Mouse (Mus musculus) MEL (cell line): Measurements from ENCODE around the gene Sim2. TPM values are rescaled to one million over a fixed set of nuclear protein-coding genes. Genes with fewer than 3 reads are reported as not detected.

Experiments
- DNase-seq: peaks from one replicate; pipeline ENCODE4 v3.0.0; 2011; ENCODE audit warnings: low read depth, low spot score
- H3K27ac ChIP-seq: 2 replicates; pipeline ENCODE4 v1.5.1; 2012; ENCODE audit warnings: low read depth, mild to moderate bottlenecking, control low read depth, low read length, moderate library complexity; ENCODE audit not compliant: control insufficient read depth
- H3K27me3 ChIP-seq, 2 experiments: fragments of 150-350 bp in 1 of 2; sonication (generic) in 1 of 2; 2 replicates each; pipeline ENCODE4 v1.6.1; 2012; ENCODE audit warnings: low read length in 2 of 2, mild to moderate bottlenecking in 2 of 2, improper control_type of control experiment in 1 of 2, moderate library complexity in 1 of 2; ENCODE audit not compliant: insufficient read depth in 2 of 2, control insufficient read depth in 1 of 2
- H3K36me3 ChIP-seq, 2 experiments: 2 replicates each; pipeline ENCODE4 v1.6.1; 2012 to 2014; ENCODE audit warnings: low read length in 2 of 2, improper control_type of control experiment in 1 of 2, inconsistent platforms in 1 of 2, mild to moderate bottlenecking in 1 of 2; ENCODE audit not compliant: insufficient read depth in 2 of 2, control insufficient read depth in 1 of 2
- H3K4me1 ChIP-seq, 2 experiments: fragments of 150-350 bp in 1 of 2; sonication (generic) in 1 of 2; 2 replicates each; pipeline ENCODE4 v1.6.1; 2012; ENCODE audit warnings: low read length in 2 of 2, improper control_type of control experiment in 1 of 2, mild to moderate bottlenecking in 1 of 2; ENCODE audit not compliant: insufficient read depth in 2 of 2, control insufficient read depth in 1 of 2
- H3K4me3 ChIP-seq, 2 experiments: fragments of 150-350 bp in 1 of 2; sonication (generic) in 1 of 2; 2 replicates each; pipeline ENCODE4 v1.5.1; 2012; ENCODE audit warnings: low read depth in 2 of 2, low read length in 2 of 2, mild to moderate bottlenecking in 2 of 2, moderate library complexity in 2 of 2, control low read depth in 1 of 2, improper control_type of control experiment in 1 of 2; ENCODE audit not compliant: control insufficient read depth in 1 of 2, insufficient read depth in 1 of 2
- H3K79me2 ChIP-seq: 2 replicates; pipeline ENCODE4 v1.6.1; 2012; ENCODE audit warnings: mild to moderate bottlenecking, low read length, moderate library complexity; ENCODE audit not compliant: control insufficient read depth, poor library complexity, insufficient read depth
- H3K9ac ChIP-seq: 2 replicates; pipeline ENCODE4 v1.6.1; 2012; ENCODE audit warnings: low read depth, mild to moderate bottlenecking, control low read depth, low read length, moderate library complexity; ENCODE audit not compliant: control insufficient read depth, poor library complexity, severe bottlenecking
- H3K9me3 ChIP-seq: fragments of 150-350 bp; sonication (generic); replicated peaks from 2 replicates; pipeline ENCODE4 v1.6.1; 2012; ENCODE audit warnings: mild to moderate bottlenecking, low read length, improper control_type of control experiment, moderate library complexity; ENCODE audit not compliant: insufficient read depth
- BHLHE40 ChIP-seq: IDR thresholded peaks from 2 replicates; pipeline ENCODE4 v1.6.1; 2012; ENCODE audit warnings: low read depth, mild to moderate bottlenecking, inconsistent platforms, low read length, improper control_type of control experiment, borderline replicate concordance
- CHD1 ChIP-seq: IDR thresholded peaks from 2 replicates; pipeline ENCODE4 v1.6.1; 2012; ENCODE audit warnings: low read depth, mild to moderate bottlenecking, inconsistent platforms, low read length, improper control_type of control experiment
- CHD2 ChIP-seq: IDR thresholded peaks from 2 replicates; pipeline ENCODE4 v1.6.1; 2011; ENCODE audit warnings: low read length, improper control_type of control experiment
- E2F4 ChIP-seq: IDR thresholded peaks from 2 replicates; pipeline ENCODE4 v1.6.1; 2011; ENCODE audit warnings: low read depth, low read length, improper control_type of control experiment, borderline replicate concordance
- ELF1 ChIP-seq: IDR thresholded peaks from 2 replicates; pipeline ENCODE4 v1.6.1; 2014; ENCODE audit warnings: low read depth, mild to moderate bottlenecking, inconsistent platforms, low read length, improper control_type of control experiment, moderate library complexity
- ETS1 ChIP-seq: IDR thresholded peaks from 2 replicates; pipeline ENCODE4 v1.6.1; 2012; ENCODE audit warnings: low read depth, mild to moderate bottlenecking, inconsistent platforms, low read length, improper control_type of control experiment, moderate library complexity
- GABPA ChIP-seq: IDR thresholded peaks from 2 replicates; pipeline ENCODE4 v1.6.1; 2012; ENCODE audit warnings: low read depth, mild to moderate bottlenecking, inconsistent platforms, low read length, improper control_type of control experiment, moderate library complexity
- HCFC1 ChIP-seq: IDR thresholded peaks from 2 replicates; pipeline ENCODE4 v1.6.1; 2012; ENCODE audit warnings: low read depth, mild to moderate bottlenecking, inconsistent platforms, low read length, improper control_type of control experiment, moderate library complexity
- KAT2A ChIP-seq: conservative IDR thresholded peaks from 2 replicates; pipeline ENCODE4 v1.6.1; 2012; ENCODE audit warnings: low read depth, low read length, improper control_type of control experiment, inconsistent platforms
- MAX ChIP-seq: IDR thresholded peaks from 2 replicates; pipeline ENCODE4 v1.6.1; 2011; ENCODE audit warnings: low read length, improper control_type of control experiment
- MAZ ChIP-seq: IDR thresholded peaks from 2 replicates; pipeline ENCODE4 v1.6.1; 2012; ENCODE audit warnings: low read depth, mild to moderate bottlenecking, inconsistent platforms, low read length, improper control_type of control experiment
- MEF2A ChIP-seq: IDR thresholded peaks from 2 replicates; pipeline ENCODE4 v1.6.1; 2014; ENCODE audit warnings: low read depth, mild to moderate bottlenecking, inconsistent platforms, low read length, improper control_type of control experiment; ENCODE audit not compliant: poor library complexity, insufficient replicate concordance, severe bottlenecking; ENCODE audit errors: extremely low read depth
- MYB ChIP-seq: IDR thresholded peaks from 2 replicates; pipeline ENCODE4 v1.6.1; 2011; ENCODE audit warnings: mild to moderate bottlenecking, low read depth, low read length, improper control_type of control experiment
- NRF1 ChIP-seq: IDR thresholded peaks from 2 replicates; pipeline ENCODE4 v1.6.1; 2014; ENCODE audit warnings: low read depth, mild to moderate bottlenecking, inconsistent platforms, low read length, improper control_type of control experiment, moderate library complexity; ENCODE audit not compliant: poor library complexity, insufficient read depth, severe bottlenecking
- POLR2A ChIP-seq, 2 experiments: IDR thresholded peaks; 2 replicates each; pipeline ENCODE4 v1.6.1; 2011 to 2012; ENCODE audit warnings: low read length in 2 of 2, mild to moderate bottlenecking in 2 of 2, control low read depth in 1 of 2, improper control_type of control experiment in 1 of 2, low read depth in 1 of 2, moderate library complexity in 1 of 2; ENCODE audit not compliant: control insufficient read depth in 1 of 2, insufficient read depth in 1 of 2, poor library complexity in 1 of 2
- POLR2AphosphoS5 ChIP-seq: IDR thresholded peaks from 2 replicates; pipeline ENCODE4 v1.6.1; 2012; ENCODE audit warnings: low read depth, borderline replicate concordance, mild to moderate bottlenecking, inconsistent platforms, low read length, moderate library complexity, mixed read lengths
- RAD21 ChIP-seq: IDR thresholded peaks from 2 replicates; pipeline ENCODE4 v1.6.1; 2011; ENCODE audit warnings: mild to moderate bottlenecking, low read depth, low read length, improper control_type of control experiment
- SIN3A ChIP-seq: IDR thresholded peaks from 2 replicates; pipeline ENCODE4 v1.6.1; 2012; ENCODE audit warnings: low read length, improper control_type of control experiment, inconsistent platforms
- SMC3 ChIP-seq: IDR thresholded peaks from 2 replicates; pipeline ENCODE4 v1.6.1; 2011; ENCODE audit warnings: low read depth, low read length, improper control_type of control experiment
- TAL1 ChIP-seq: IDR thresholded peaks from 2 replicates; pipeline ENCODE4 v1.6.1; 2012; ENCODE audit warnings: mild to moderate bottlenecking, inconsistent platforms, low read length, moderate library complexity, mixed read lengths
- TBP ChIP-seq: IDR thresholded peaks from 2 replicates; pipeline ENCODE4 v1.8.0; 2011; ENCODE audit warnings: low read depth, low read length, improper control_type of control experiment
- TCF12 ChIP-seq: IDR thresholded peaks from 2 replicates; pipeline ENCODE4 v1.6.1; 2014; ENCODE audit warnings: low read depth, mild to moderate bottlenecking, inconsistent platforms, low read length, improper control_type of control experiment, moderate library complexity
- UBTF ChIP-seq: IDR thresholded peaks from 2 replicates; pipeline ENCODE4 v1.6.1; 2012; ENCODE audit warnings: low read depth, mild to moderate bottlenecking, inconsistent platforms, low read length, improper control_type of control experiment, moderate library complexity, borderline replicate concordance; ENCODE audit not compliant: insufficient read depth
- USF1 ChIP-seq: IDR thresholded peaks from 2 replicates; pipeline ENCODE4 v1.6.1; 2014; ENCODE audit warnings: low read depth, mild to moderate bottlenecking, inconsistent platforms, low read length, improper control_type of control experiment, moderate library complexity
- USF2 ChIP-seq, 2 experiments: IDR thresholded peaks; 2 replicates each; pipeline ENCODE4 v1.6.1; 2011 to 2012; ENCODE audit warnings: improper control_type of control experiment in 2 of 2, low read length in 2 of 2, borderline replicate concordance in 1 of 2, inconsistent platforms in 1 of 2, low read depth in 1 of 2, mild to moderate bottlenecking in 1 of 2; ENCODE audit not compliant: insufficient read depth in 1 of 2
- ZC3H11A ChIP-seq: IDR thresholded peaks from 2 replicates; pipeline ENCODE4 v1.6.1; 2012; ENCODE audit warnings: low read depth, mild to moderate bottlenecking, inconsistent platforms, low read length, improper control_type of control experiment
- ZKSCAN1 ChIP-seq: IDR thresholded peaks from 2 replicates; pipeline ENCODE4 v1.6.1; 2012; ENCODE audit warnings: low read depth, mild to moderate bottlenecking, inconsistent platforms, low read length, improper control_type of control experiment, moderate library complexity
- ZMIZ1 ChIP-seq: IDR thresholded peaks from 2 replicates; pipeline ENCODE4 v1.6.1; 2012; ENCODE audit warnings: low read depth, mild to moderate bottlenecking, inconsistent platforms, low read length, improper control_type of control experiment, moderate library complexity
- ZNF384 ChIP-seq: IDR thresholded peaks from 2 replicates; pipeline ENCODE4 v1.6.1; 2012; ENCODE audit warnings: low read depth, mild to moderate bottlenecking, inconsistent platforms, low read length, improper control_type of control experiment
- polyA plus RNA-seq, 2 experiments: library from polyadenylated mRNA; stranded (reverse) in 1 of 2; unstranded in 1 of 2; fragments of >175 nt in 1 of 2; fragments of >200 nt in 1 of 2; gene quantifications; 2 replicates each; pipeline versions ENCODE4 v1.2.1 to v1.2.4; 2012; ENCODE audit warnings: low replicate concordance in 2 of 2, low read depth in 1 of 2; ENCODE audit not compliant: insufficient read length in 2 of 2, insufficient read depth in 1 of 2, missing spikeins in 1 of 2
- total RNA-seq: library from RNA; depleted of rRNA; stranded (reverse); fragments of 300-350 nt; gene quantifications from 2 replicates; pipeline ENCODE4 v1.2.3, GENCODE M21; 2012

The Sim2 gene
- total and polyA plus RNA-seq, 3 experiments = not detected

- Histone ChIP-seq H3K9me3 (no peaks in the 10 kb centered on the region), H3K36me3 (peaks cover 0 to 29% of the 10 kb centered on the region in 2 experiments; a peak in 2 of 4 replicates), H3K4me1 (peaks cover 12 to 38% of the 10 kb centered on the region in 2 experiments), H3K79me2 (no peaks in the 10 kb centered on the region), H3K4me3 (no peak overlapping the region), H3K27me3 (no peaks in the 10 kb centered on the region), H3K9ac (no peak overlapping the region), H3K27ac (no peak overlapping the region)
- TF ChIP-seq RAD21 = no peak
- DNase-seq = no peak
These were observed 44.2 kb upstream of the Sim2 start for GRCm38 (mm10) chr16:94040485-94040884.

DNA sequence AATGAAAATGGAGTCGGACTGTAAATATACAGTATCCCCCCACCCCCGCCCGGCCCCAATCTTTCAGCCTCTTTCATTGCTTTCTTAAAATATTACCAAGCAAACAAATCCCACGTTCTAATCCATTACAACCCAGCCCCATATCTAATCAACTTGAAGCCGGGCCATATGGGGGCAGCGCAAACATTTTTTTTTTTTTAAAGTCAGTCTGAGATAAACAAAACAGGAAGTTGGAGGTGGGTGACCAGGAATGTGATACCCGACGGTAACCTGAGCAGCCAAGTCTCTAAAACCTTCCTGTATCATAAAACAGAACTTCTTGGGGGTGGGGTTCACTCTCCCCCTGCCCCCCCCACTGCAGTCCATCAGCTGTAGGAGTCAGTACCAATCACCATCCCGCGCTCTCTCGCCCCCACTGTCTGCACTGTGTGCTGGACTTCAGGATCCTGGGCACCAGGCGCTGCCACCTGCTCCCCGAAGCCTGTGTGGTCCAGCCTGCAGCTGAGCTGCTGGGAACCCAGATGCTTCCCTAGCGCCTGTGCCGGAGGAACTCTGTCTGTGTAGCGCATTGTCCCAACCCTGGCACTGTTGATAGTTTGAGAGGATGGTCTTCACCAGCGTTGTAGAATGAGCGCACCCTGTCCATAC, 43.5 kb upstream of the Sim2 start:
- DNase-seq = peak; percentile 83
- Histone ChIP-seq H3K36me3 (peaks cover 0 to 29% of the 10 kb centered on the region in 2 experiments; a peak in 2 of 4 replicates), H3K27me3 (no peaks in the 10 kb centered on the region), H3K9me3 (no peaks in the 10 kb centered on the region), H3K4me1 (peaks cover 12 to 38% of the 10 kb centered on the region in 2 experiments), H3K9ac (no peak overlapping the region), H3K79me2 (no peaks in the 10 kb centered on the region), H3K27ac (peak overlapping the region; percentile 20; the same call in 1 of the 2 replicates), H3K4me3 (no peak overlapping the region)
- peak; percentile 99 for TF ChIP-seq ZNF384
- TF ChIP-seq MAZ = peak; percentile 89; the same call in 1 of the 2 replicates
- TF ChIP-seq USF1 = no peak
- peak; percentile 95 for TF ChIP-seq ETS1
- TF ChIP-seq GABPA = no peak; the same call in 1 of the 2 replicates
- TF ChIP-seq MAX = peak; percentile 21; the same call in 1 of the 2 replicates
- no peak for TF ChIP-seq ZMIZ1
- peak; percentile 46; the same call in 1 of the 2 replicates for TF ChIP-seq MYB
- TF ChIP-seq CHD1 = no peak
- 0 out of 2 replicates have a peak, but pooled peaks have one; percentile 26 for TF ChIP-seq KAT2A
- peak; percentile 63; the same call in 1 of the 2 replicates for TF ChIP-seq BHLHE40
- no peak for TF ChIP-seq POLR2AphosphoS5
- no peak for TF ChIP-seq RAD21
- no peak for TF ChIP-seq TBP
- no peak; the same call in 1 of the 2 replicates for TF ChIP-seq SMC3
- TF ChIP-seq ELF1 = peak; percentile 70
- TF ChIP-seq ZC3H11A = no peak
- no peak for TF ChIP-seq NRF1
- TF ChIP-seq USF2 (IDR thresholded peaks at IDR 0.05; ENCODE audit: borderline replicate concordance in 1 of 2, insufficient read depth in 1 of 2, low read depth in 1 of 2, low read length in 2 of 2) = no peak
- peak; percentile 63 for TF ChIP-seq HCFC1
- no peak for TF ChIP-seq UBTF
- TF ChIP-seq ZKSCAN1 = peak; percentile 70; the same call in 1 of the 2 replicates
- TF ChIP-seq CHD2 = no peak
- peak; percentile 77 for TF ChIP-seq SIN3A
- TF ChIP-seq TCF12 = peak; percentile 92
- TF ChIP-seq POLR2A (IDR thresholded peaks at IDR 0.05; ENCODE audit: control insufficient read depth in 1 of 2, insufficient read depth in 1 of 2, low read depth in 1 of 2, low read length in 2 of 2, poor library complexity in 1 of 2) = no peak
- TF ChIP-seq E2F4 = no peak
- 0 out of 2 replicates have a peak, but pooled peaks have one; percentile 23 for TF ChIP-seq MEF2A
- peak; percentile 63 for TF ChIP-seq TAL1
